9 mouse cellular contexts compared by ENCODE assay signal in genomic region chr4:41527996-41528395, GRCm38 (mm10). TPM values are rescaled to one million over a fixed set of nuclear protein-coding genes. Genes with fewer than 3 reads are reported as not detected.
A peak's percentile ranks its signal among the peaks of the same experiment; 100 is the strongest.
DNase-seq lines count a peak whose midpoint lies in the region; ATAC-seq lines count a peak whose summit lies in the region.
"Had no signal": no experiment of that assay in that cellular context is flagged by ENCODE, and none has a peak within 500 bp of the region (broad histone marks: within the 10 kb centered on the region; RNA-seq: fewer than 3 reads in every experiment).

No protein-coding gene starts in this region.

- peaks cover 52% of the 10 kb centered on the region for H3K4me1 ChIP-seq in forebrain, embryonic 10.5 days
- H3K4me1 ChIP-seq in forebrain, embryonic 15.5 days, result peaks cover 29% of the 10 kb centered on the region
- H3K4me1 ChIP-seq: limb, embryonic 13.5 days had no signal

- peak overlapping the region; percentile 83; the same call in 1 of the 2 replicates for H3K27ac ChIP-seq in forebrain, embryonic 10.5 days
- H3K27ac ChIP-seq in forebrain, embryonic 15.5 days (replicated peaks), result no peak overlapping the region
- H3K27ac ChIP-seq: limb, embryonic 13.5 days had no signal

- no peak for ATAC-seq in forebrain, embryonic 15.5 days (replicated peaks)
- no peak for ATAC-seq in monocyte, adult 5-6 weeks (replicated peaks; ENCODE audit: insufficient number of reproducible peaks, low FRiP score, low TSS enrichment, poor library complexity, severe bottlenecking)
- ATAC-seq in frontal cortex, adult (ENCODE audit: low TSS enrichment), result no peak

- intact Hi-C loops in gastrocnemius, postnatal 36 days (cut with DNase I), result loop anchor here (10.0 kb wide), 1 partner anchor 87 kb away; no protein-coding TSS in a partner anchor

- WGBS in forebrain, embryonic 10.5 days, result 40% methylated on average over 8 of the region's 8 CpGs
- WGBS in forebrain, embryonic 15.5 days, result 8% methylated on average over 8 of the region's 8 CpGs

- H3K4me2 ChIP-seq in forebrain, embryonic 15.5 days (replicated peaks), result no peak overlapping the region
- H3K4me2 ChIP-seq: limb, embryonic 13.5 days had no signal

- no peaks in the 10 kb centered on the region for H3K36me3 ChIP-seq in forebrain, embryonic 10.5 days (replicated peaks)
- H3K36me3 ChIP-seq in forebrain, embryonic 15.5 days, result no peaks in the 10 kb centered on the region
- H3K36me3 ChIP-seq: limb, embryonic 13.5 days had no signal

- peaks cover 9% of the 10 kb centered on the region; the same call in 1 of the 2 replicates for H3K27me3 ChIP-seq in forebrain, embryonic 10.5 days (ENCODE audit: poor library complexity, severe bottlenecking)
- H3K27me3 ChIP-seq in forebrain, embryonic 15.5 days, result no peaks in the 10 kb centered on the region

- no peak overlapping the region for H3K9ac ChIP-seq in forebrain, embryonic 15.5 days (replicated peaks)
- H3K9ac ChIP-seq: limb, embryonic 13.5 days had no signal

- no peak for DNase-seq in forebrain, embryonic 10.5 days (ENCODE audit: extremely low spot score, low spot score)
- peak; percentile 79 for DNase-seq in brain, adult 2 months (ENCODE audit: low read depth, low spot score)
- peak; percentile 40 to 56 for DNase-seq in gastrocnemius, postnatal 36 days
- DNase-seq in lung, postnatal 36 days, result peak; percentile 52
- no peak for DNase-seq in right cerebral cortex, postnatal 10 days (ENCODE audit: low spot score in 2 of 2)

- no peaks in the 10 kb centered on the region for H3K9me3 ChIP-seq in forebrain, embryonic 10.5 days
- H3K9me3 ChIP-seq in forebrain, embryonic 15.5 days, result no peaks in the 10 kb centered on the region
- H3K9me3 ChIP-seq: limb, embryonic 13.5 days had no signal

- no peak overlapping the region for H3K4me3 ChIP-seq in forebrain, embryonic 10.5 days
- H3K4me3 ChIP-seq in forebrain, embryonic 15.5 days, result no peak overlapping the region
- H3K4me3 ChIP-seq: limb, embryonic 13.5 days had no signal

RNA-seq across cellular contexts. Expression of gene 1110017D15Rik, which starts 10.9 kb away (rescaled TPM):
- 3.8 and 6.1 TPM in 2 replicates for polyA plus RNA-seq in forebrain, embryonic 10.5 days (2016; fragmentation: Nextera tagmentation; extraction: Ambion mirVana)
- polyA plus RNA-seq in forebrain, embryonic 15.5 days (2015; fragmentation: Nextera tagmentation; extraction: Ambion mirVana), result 9.4 and 15.7 TPM in 2 replicates
- under 1 TPM in 1 of 2 experiments, not detected in 1; 0.37 TPM for total RNA-seq in gastrocnemius, postnatal 36 days (2021)
- total RNA-seq in monocyte, adult 5-6 weeks (2017), result 2.1 to 2.2 TPM in 2 of 3 replicates, not detected in the other

RNA-seq across cellular contexts. Expression of gene AI464131, which starts 25.1 kb away (rescaled TPM):
- polyA plus RNA-seq in forebrain, embryonic 10.5 days (2016; fragmentation: Nextera tagmentation; extraction: Ambion mirVana), result 6.3 and 7.1 TPM in 2 replicates
- 2.8 and 3.1 TPM in 2 replicates for polyA plus RNA-seq in forebrain, embryonic 15.5 days (2015; fragmentation: Nextera tagmentation; extraction: Ambion mirVana)
- total RNA-seq in gastrocnemius, postnatal 36 days (2021), result 10 to 100 TPM; 66.0 to 66.5 TPM
- total RNA-seq in monocyte, adult 5-6 weeks (2017), result 0.21 TPM in 1 of 3 replicates, not detected in the others

RNA-seq across cellular contexts. Expression of gene Fam219a, which starts 41.3 kb away (rescaled TPM):
- 1.8 and 3.3 TPM in 2 replicates for polyA plus RNA-seq in forebrain, embryonic 10.5 days (2016; fragmentation: Nextera tagmentation; extraction: Ambion mirVana)
- polyA plus RNA-seq in forebrain, embryonic 15.5 days (2015; fragmentation: Nextera tagmentation; extraction: Ambion mirVana), result 14.3 and 14.7 TPM in 2 replicates
- 10 to 100 TPM; 19.3 to 20.4 TPM for total RNA-seq in gastrocnemius, postnatal 36 days (2021)
- 0.95 to 9.1 TPM (median 5.6 TPM) in 3 replicates for total RNA-seq in monocyte, adult 5-6 weeks (2017)

RNA-seq across cellular contexts. Expression of gene Dnaic1, which starts 41.6 kb away (rescaled TPM):
- 1.1 and 1.5 TPM in 2 replicates for polyA plus RNA-seq in forebrain, embryonic 10.5 days (2016; fragmentation: Nextera tagmentation; extraction: Ambion mirVana)
- 2.0 TPM in 2 replicates for polyA plus RNA-seq in forebrain, embryonic 15.5 days (2015; fragmentation: Nextera tagmentation; extraction: Ambion mirVana)
- total RNA-seq in gastrocnemius, postnatal 36 days (2021), result not detected
- not detected in 3 replicates for total RNA-seq in monocyte, adult 5-6 weeks (2017)

Comparison
In these comparisons a context has a peak if more than half of its experiments do, and no peak if none do; other contexts are left out.
1. DNase-seq: peak in brain, adult 2 months (single experiment), gastrocnemius, postnatal 36 days (2 of 2) and lung, postnatal 36 days (single experiment); none in forebrain, embryonic 10.5 days (single experiment) and right cerebral cortex, postnatal 10 days (0 of 2).
2. RNA of gene AI464131, which starts 25.1 kb away (total RNA-seq): 66.0 to 66.5 TPM in gastrocnemius, postnatal 36 days; 0.21 TPM in monocyte, adult 5-6 weeks; every median in the first group is over 10 times any median in the second.